Mouse (Mus musculus): ENCODE results near the gene Mmadhc. TPM values are rescaled to one million over a fixed set of nuclear protein-coding genes. Genes with fewer than 3 reads are reported as not detected.

Gene Mmadhc
- total RNA-seq (2021), result 10 to 100 TPM; 50.2 to 52.4 TPM
- long read RNA-seq, experiment 1, transcript Mmadhc-201 (8 exons, 1,342 nt), result major isoform, 7 of 24 reads
- long read RNA-seq, experiment 1, partial matches to known transcripts, result 10 of 24 reads
- long read RNA-seq, experiment 1, other reads (novel, unspliced or antisense), result 6 of 24 reads
- long read RNA-seq, experiment 2, transcript Mmadhc-201 (8 exons, 1,342 nt), result major isoform, 14 of 31 reads
- long read RNA-seq, experiment 2, partial matches to known transcripts, result 9 of 31 reads
- long read RNA-seq, experiment 2, other reads (novel, unspliced or antisense), result 8 of 31 reads

GRCm38 (mm10) chr2:50296109-50296986 lies at the start of gene Mmadhc:
Gene Mmadhc, minus strand, starts transcription at chr2:50296801.
- peak; percentile 88 to 93 for DNase-seq (ENCODE audit: low spot score in 2 of 2)
- peak within 1 kb of the TSS; percentile 92 for H3K4me3 ChIP-seq
- no peak for TF ChIP-seq CTCF (conservative IDR thresholded peaks at IDR 0.05)
- peak within 1 kb of the TSS; percentile 95 for H3K27ac ChIP-seq

- no peak overlapping the region for H3K27ac ChIP-seq
- no peak overlapping the region for H3K4me3 ChIP-seq
- DNase-seq (ENCODE audit: low spot score in 2 of 2), result no peak
- TF ChIP-seq CTCF (conservative IDR thresholded peaks at IDR 0.05), result no peak
These were observed 47.0 kb upstream of the Mmadhc start for GRCm38 (mm10) chr2:50343598-50343997.

- Histone ChIP-seq H3K4me3 (no peak overlapping the region), H3K27ac (no peak overlapping the region)
- no peak for TF ChIP-seq CTCF (conservative IDR thresholded peaks at IDR 0.05)
- DNase-seq (ENCODE audit: low spot score in 2 of 2), result no peak
These were observed 42.5 kb upstream of the Mmadhc start for GRCm38 (mm10) chr2:50339061-50339460.

- Histone ChIP-seq H3K27ac (no peak overlapping the region), H3K4me3 (no peak overlapping the region)
- DNase-seq (ENCODE audit: low spot score in 2 of 2), result no peak
- TF ChIP-seq CTCF (conservative IDR thresholded peaks at IDR 0.05), result no peak
These were observed 41.0 kb upstream of the Mmadhc start for GRCm38 (mm10) chr2:50337596-50337995.

- no peak for TF ChIP-seq CTCF (conservative IDR thresholded peaks at IDR 0.05)
- no peak for DNase-seq (ENCODE audit: low spot score in 2 of 2)
- Histone ChIP-seq H3K4me3 (no peak overlapping the region), H3K27ac (no peak overlapping the region)
These were observed 35.2 kb upstream of the Mmadhc start for GRCm38 (mm10) chr2:50331716-50332270.

GRCm38 (mm10) chr2:50328181-50328580 lies 31.6 kb upstream of the Mmadhc start:
- no peak overlapping the region for H3K4me3 ChIP-seq
- no peak overlapping the region for H3K27ac ChIP-seq
- DNase-seq (ENCODE audit: low spot score in 2 of 2), result no peak
- TF ChIP-seq CTCF (conservative IDR thresholded peaks at IDR 0.05), result no peak

GRCm38 (mm10) chr2:50324799-50325198 lies 28.2 kb upstream of the Mmadhc start:
- Histone ChIP-seq H3K27ac (no peak overlapping the region), H3K4me3 (no peak overlapping the region)
- DNase-seq (ENCODE audit: low spot score in 2 of 2), result no peak
- TF ChIP-seq CTCF (conservative IDR thresholded peaks at IDR 0.05), result no peak

GRCm38 (mm10) chr2:50306663-50307320 lies 10.2 kb upstream of the Mmadhc start:
- TF ChIP-seq CTCF (conservative IDR thresholded peaks at IDR 0.05), result peak; percentile 90
- H3K27ac ChIP-seq, result no peak overlapping the region
- DNase-seq (ENCODE audit: low spot score in 2 of 2), result peak; percentile 35 to 71
- no peak overlapping the region for H3K4me3 ChIP-seq

- no peak overlapping the region for H3K27ac ChIP-seq
- DNase-seq (ENCODE audit: low spot score in 2 of 2), result no peak
- peak; percentile 78 for TF ChIP-seq CTCF (conservative IDR thresholded peaks at IDR 0.05)
- H3K4me3 ChIP-seq, result no peak overlapping the region
These were observed 8.4 kb upstream of the Mmadhc start for GRCm38 (mm10) chr2:50304824-50305577.

GRCm38 (mm10) chr2:50296987-50297350 lies 368 bp upstream of the Mmadhc start:
- TF ChIP-seq CTCF (conservative IDR thresholded peaks at IDR 0.05), result no peak
- H3K4me3 ChIP-seq, result peak overlapping the region; percentile 92
- no peak for DNase-seq (ENCODE audit: low spot score in 2 of 2)
- H3K27ac ChIP-seq, result no peak overlapping the region

GRCm38 (mm10) chr2:50295562-50295961 lies 1.0 kb downstream of the Mmadhc start:
- TF ChIP-seq CTCF (conservative IDR thresholded peaks at IDR 0.05), result no peak
- Histone ChIP-seq H3K27ac (peak overlapping the region; percentile 95), H3K4me3 (peak overlapping the region; percentile 92)
- no peak for DNase-seq (ENCODE audit: low spot score in 2 of 2)

- no peak overlapping the region for H3K27ac ChIP-seq
- no peak for DNase-seq (ENCODE audit: low spot score in 2 of 2)
- TF ChIP-seq CTCF (conservative IDR thresholded peaks at IDR 0.05), result no peak
- no peak overlapping the region; the same call in 1 of the 2 replicates for H3K4me3 ChIP-seq
These were observed 2.5 kb downstream of the Mmadhc start for GRCm38 (mm10) chr2:50294084-50294483.
